18 mouse cellular contexts compared by ENCODE assay signal in the genomic region with DNA sequence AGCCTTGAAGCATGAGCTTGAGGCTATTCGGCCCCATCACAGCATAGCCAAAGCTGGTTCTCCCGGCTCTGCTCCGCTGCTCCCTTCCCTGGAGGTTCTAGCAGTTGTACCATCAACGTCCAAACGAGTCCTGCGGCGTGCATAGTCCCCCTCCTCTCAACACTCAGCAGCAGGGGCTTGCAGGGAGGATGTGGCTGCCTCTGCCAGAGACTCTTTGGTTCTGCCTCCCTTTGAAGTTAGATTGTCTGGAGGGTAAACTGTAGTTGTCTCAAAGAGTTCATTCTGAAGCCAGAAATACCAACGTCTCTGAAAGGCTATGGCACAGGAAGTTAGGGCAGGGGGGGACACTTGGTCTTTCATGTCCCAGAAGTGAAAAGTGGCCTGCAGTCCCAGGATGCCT. TPM values are rescaled to one million over a fixed set of nuclear protein-coding genes. Genes with fewer than 3 reads are reported as not detected.
DNase-seq lines count a peak whose midpoint lies in the region; ATAC-seq lines count a peak whose summit lies in the region.
"Had no signal": no experiment of that assay in that cellular context is flagged by ENCODE, and none has a peak within 500 bp of the region (broad histone marks: within the 10 kb centered on the region; RNA-seq: fewer than 3 reads in every experiment).

No protein-coding gene starts in this region.

- H3K4me2 ChIP-seq in heart, embryonic 15.5 days = no peak overlapping the region
- no peak overlapping the region for H3K4me2 ChIP-seq in midbrain, embryonic 16.5 days (ENCODE audit: low read length)
- H3K4me2 ChIP-seq: lung, embryonic 14.5 days had no signal

- H3K4me1 ChIP-seq in heart, embryonic 15.5 days (replicated peaks) = peaks cover 17% of the 10 kb centered on the region
- H3K4me1 ChIP-seq in midbrain, embryonic 16.5 days (ENCODE audit: control insufficient read depth, insufficient read depth, low read length) = peaks cover 18% of the 10 kb centered on the region

- DNase-seq in heart, postnatal 4 days = no peak
- peak; percentile 61 for DNase-seq in CD4-positive helper T cell, adult 2 months (ENCODE audit: low read depth, low spot score)
- peak; percentile 73 for DNase-seq in T-cell, adult 2 months (ENCODE audit: low spot score)
- DNase-seq in adrenal gland, postnatal 36 days = no peak
- DNase-seq in cerebellum, postnatal 14 days = no peak
- no peak for DNase-seq in testis, postnatal 14 days (ENCODE audit: low spot score)
- DNase-seq: cerebellum, adult 18-20 months; kidney, adult 2 months; liver; lung, embryonic 14.5 days; right cerebral cortex, postnatal 4 days had no signal

- H3K9ac ChIP-seq in heart, embryonic 15.5 days = no peak overlapping the region
- H3K9ac ChIP-seq in midbrain, embryonic 16.5 days (ENCODE audit: low read depth, low read length) = peak overlapping the region; percentile 4; the same call in 1 of the 2 replicates
- H3K9ac ChIP-seq: lung, embryonic 14.5 days had no signal

- 47% methylated on average over 8 of the region's 8 CpGs for WGBS in heart, embryonic 15.5 days
- 24% methylated on average over 8 of the region's 8 CpGs for WGBS in midbrain, embryonic 16.5 days

- H3K27ac ChIP-seq in heart, embryonic 15.5 days = peak overlapping the region; percentile 16; the same call in 1 of the 2 replicates
- no peak overlapping the region; the same call in 1 of the 2 replicates for H3K27ac ChIP-seq in midbrain, embryonic 16.5 days (ENCODE audit: low read length)

- no peak for ATAC-seq in heart, embryonic 15.5 days (replicated peaks; ENCODE audit: insufficient number of reproducible peaks, insufficient read depth, low FRiP score, low read depth)
- ATAC-seq in midbrain, embryonic 16.5 days = no peak

- H3K9me3 ChIP-seq in heart, embryonic 15.5 days (replicated peaks) = no peaks in the 10 kb centered on the region
- no peaks in the 10 kb centered on the region for H3K9me3 ChIP-seq in midbrain, embryonic 16.5 days (replicated peaks; ENCODE audit: control insufficient read depth, low read length, poor library complexity, severe bottlenecking)

- H3K27me3 ChIP-seq in heart, embryonic 15.5 days = peaks cover 18% of the 10 kb centered on the region
- no peaks in the 10 kb centered on the region for H3K27me3 ChIP-seq in midbrain, embryonic 16.5 days (ENCODE audit: control insufficient read depth, insufficient read depth, low read depth, low read length)

- H3K36me3 ChIP-seq in heart, embryonic 15.5 days = peaks cover 36% of the 10 kb centered on the region
- H3K36me3 ChIP-seq in midbrain, embryonic 16.5 days (ENCODE audit: control insufficient read depth, insufficient read depth, low read length) = peaks cover 32% of the 10 kb centered on the region

- no peak overlapping the region for H3K4me3 ChIP-seq in heart, embryonic 15.5 days
- no peak overlapping the region for H3K4me3 ChIP-seq in midbrain, embryonic 16.5 days (ENCODE audit: low read depth, low read length)
- H3K4me3 ChIP-seq: myocyte had no signal

RNA-seq across cellular contexts. Expression of a gene that starts 2.4 kb away (rescaled TPM):
- polyA plus RNA-seq in heart, embryonic 15.5 days (2015; fragmentation: Nextera tagmentation; extraction: Ambion mirVana) = 0.08 TPM in 1 of 2 replicates, not detected in the other
- total RNA-seq in heart, postnatal 4 days (2021) = not detected
- polyA plus RNA-seq in midbrain, embryonic 16.5 days (2015; fragmentation: Nextera tagmentation; extraction: Ambion mirVana) = 0.08 and 0.11 TPM in 2 replicates
- total RNA-seq in adrenal gland, postnatal 36 days (2021) = not detected
- total RNA-seq: left cerebral cortex, postnatal 10 days had no signal
- polyA plus RNA-seq: gonadal fat pad, adult 2 months; heart, postnatal 0 days; kidney, adult 2 months; large intestine, adult 2 months; lung, embryonic 14.5 days had no signal

RNA-seq across cellular contexts. Expression of a gene that starts 6.7 kb away (rescaled TPM):
- polyA plus RNA-seq in heart, embryonic 15.5 days (2015; fragmentation: Nextera tagmentation; extraction: Ambion mirVana) = 2.1 and 21.6 TPM in 2 replicates
- 1 to 10 TPM; 1.8 to 2.5 TPM for total RNA-seq in heart, postnatal 4 days (2021)
- polyA plus RNA-seq in midbrain, embryonic 16.5 days (2015; fragmentation: Nextera tagmentation; extraction: Ambion mirVana) = 2,090 and 2,148 TPM in 2 replicates
- 1 to 10 TPM; 4.5 to 4.7 TPM for total RNA-seq in adrenal gland, postnatal 36 days (2021)

RNA-seq across cellular contexts. Expression of a gene that starts 18.8 kb away (rescaled TPM):
- 25.7 and 33.3 TPM in 2 replicates for polyA plus RNA-seq in heart, embryonic 15.5 days (2015; fragmentation: Nextera tagmentation; extraction: Ambion mirVana)
- 10 to 100 TPM; 65.4 to 68.0 TPM for total RNA-seq in heart, postnatal 4 days (2021)
- 45.4 and 49.5 TPM in 2 replicates for polyA plus RNA-seq in midbrain, embryonic 16.5 days (2015; fragmentation: Nextera tagmentation; extraction: Ambion mirVana)
- total RNA-seq in adrenal gland, postnatal 36 days (2021) = 10 to 100 TPM; 21.7 to 32.6 TPM

RNA-seq across cellular contexts. Expression of a gene that starts 31.0 kb away (rescaled TPM):
- 137 and 144 TPM in 2 replicates for polyA plus RNA-seq in heart, embryonic 15.5 days (2015; fragmentation: Nextera tagmentation; extraction: Ambion mirVana)
- 100 to 1,000 TPM; 174 to 178 TPM for total RNA-seq in heart, postnatal 4 days (2021)
- polyA plus RNA-seq in midbrain, embryonic 16.5 days (2015; fragmentation: Nextera tagmentation; extraction: Ambion mirVana) = 338 and 394 TPM in 2 replicates
- 100 to 1,000 TPM; 213 to 255 TPM for total RNA-seq in adrenal gland, postnatal 36 days (2021)

Comparison
In these comparisons a context has a peak if more than half of its experiments do, and no peak if none do; other contexts are left out.
1. DNase-seq: peak in CD4-positive helper T cell, adult 2 months (single experiment) and T-cell, adult 2 months (single experiment); none in heart, postnatal 4 days (single experiment), adrenal gland, postnatal 36 days (0 of 2), cerebellum, postnatal 14 days (0 of 2) and testis, postnatal 14 days (single experiment).